Mouse (Mus musculus) forebrain, embryonic 12.5 days (tissue): Measurements from ENCODE around the gene Ppp1r13b. TPM values are rescaled to one million over a fixed set of nuclear protein-coding genes. Genes with fewer than 3 reads are reported as not detected.

ENCODE experiments used
- ATAC-seq: fragments of 200-750 bp; cut with Nextera tagmentation; 2 replicates; pipeline ENCODE4 v1.8.0; 2017; ENCODE audit warnings: moderate TSS enrichment; ENCODE audit not compliant: low FRiP score
- H3K27ac ChIP-seq: fragments of 300-500 bp; sonication (generic); 2 replicates; pipeline ENCODE4 v1.5.1; 2016; ENCODE audit warnings: mild to moderate bottlenecking
- H3K27me3 ChIP-seq: fragments of 300-500 bp; sonication (generic); 2 replicates; pipeline ENCODE4 v1.6.1; 2016; ENCODE audit warnings: mild to moderate bottlenecking
- H3K36me3 ChIP-seq: fragments of 300-500 bp; sonication (generic); replicated peaks from 2 replicates; pipeline ENCODE4 v1.6.1; 2016; ENCODE audit warnings: mild to moderate bottlenecking
- H3K4me1 ChIP-seq: fragments of 300-500 bp; sonication (generic); 2 replicates; pipeline ENCODE4 v1.6.1; 2016
- H3K4me2 ChIP-seq: fragments of 300-500 bp; sonication (generic); 2 replicates; pipeline ENCODE4 v1.6.1; 2016; ENCODE audit warnings: mild to moderate bottlenecking, moderate library complexity
- H3K4me3 ChIP-seq: fragments of 300-500 bp; sonication (generic); replicated peaks from 2 replicates; pipeline ENCODE4 v1.5.1; 2016; ENCODE audit warnings: mild to moderate bottlenecking
- H3K9ac ChIP-seq: fragments of 300-500 bp; sonication (generic); 2 replicates; pipeline ENCODE4 v1.6.1; 2016; ENCODE audit warnings: mild to moderate bottlenecking
- H3K9me3 ChIP-seq: fragments of 300-500 bp; sonication (generic); 2 replicates; pipeline ENCODE4 v1.6.1; 2016
- WGBS: fragments of 180-500 bp; shearing (Covaris S2); methylation state at CpG from one replicate; pipeline ENCODE4 v1.1.7; 2016; 5-methylcytosine and 5-hydroxymethylcytosine counted together
- polyA plus RNA-seq: library from polyadenylated mRNA; unstranded; fragments of >200 nt; fragmentation: Nextera tagmentation; extraction: Ambion mirVana; gene quantifications from 2 replicates; pipeline ENCODE4 v1.2.1, GENCODE M21; 2016

The Ppp1r13b gene
- polyA plus RNA-seq, 1 experiment from 2014 or later: 9.5 TPM

DNA sequence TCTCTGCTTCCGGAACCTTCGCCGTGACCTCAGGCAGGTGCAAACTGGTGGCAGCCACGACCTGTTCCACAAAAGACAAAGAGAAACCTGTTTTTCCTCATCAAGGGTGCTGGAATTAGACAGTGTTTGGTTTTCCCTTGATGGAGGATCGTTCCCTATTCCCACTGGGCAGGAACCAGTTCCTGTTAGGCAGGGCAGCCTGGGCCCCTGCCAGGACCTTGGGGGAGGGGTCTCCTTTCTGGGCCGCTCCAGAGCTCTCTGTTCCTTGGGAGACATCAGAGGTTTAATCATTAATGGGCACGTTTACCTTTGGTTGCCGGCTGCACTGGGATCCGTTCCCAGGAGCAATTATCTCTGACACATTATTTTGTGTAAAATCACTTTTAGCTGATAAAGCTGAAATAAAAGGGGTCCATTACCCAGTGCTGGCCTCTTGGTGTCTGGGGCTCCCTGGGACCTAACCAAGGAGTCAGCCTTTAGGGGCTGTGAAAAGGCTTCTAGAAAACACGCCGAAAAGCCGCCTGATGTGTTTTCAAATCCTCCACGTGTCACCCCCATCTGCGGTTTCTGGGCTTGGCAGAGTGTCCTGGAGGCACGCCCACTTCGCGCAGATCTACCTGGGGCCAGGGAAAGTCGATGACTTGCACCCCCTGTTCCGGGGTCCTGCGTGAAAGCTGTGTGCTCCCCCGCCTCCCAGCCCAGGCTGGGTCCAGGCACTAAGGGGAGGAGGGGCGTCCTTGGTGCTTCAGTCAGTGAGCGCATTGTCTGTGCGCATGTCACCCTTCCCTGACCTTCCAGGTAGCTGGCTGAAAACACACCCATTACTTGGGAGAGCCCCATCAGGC lies 29.0 kb upstream of the Ppp1r13b start:
- H3K4me2 ChIP-seq: no peak overlapping the region
- WGBS: 43% methylated on average over 24 of the region's 24 CpGs
- H3K4me1 ChIP-seq: peaks cover 21% of the 10 kb centered on the region
- no peak overlapping the region for H3K27ac ChIP-seq
- no peaks in the 10 kb centered on the region for H3K9me3 ChIP-seq
- H3K9ac ChIP-seq: no peak overlapping the region
- H3K27me3 ChIP-seq: no peaks in the 10 kb centered on the region; the same call in 1 of the 2 replicates
- no peaks in the 10 kb centered on the region for H3K36me3 ChIP-seq
- peak; percentile 53; the same call in 1 of the 2 replicates for ATAC-seq
- no peak overlapping the region for H3K4me3 ChIP-seq

DNA sequence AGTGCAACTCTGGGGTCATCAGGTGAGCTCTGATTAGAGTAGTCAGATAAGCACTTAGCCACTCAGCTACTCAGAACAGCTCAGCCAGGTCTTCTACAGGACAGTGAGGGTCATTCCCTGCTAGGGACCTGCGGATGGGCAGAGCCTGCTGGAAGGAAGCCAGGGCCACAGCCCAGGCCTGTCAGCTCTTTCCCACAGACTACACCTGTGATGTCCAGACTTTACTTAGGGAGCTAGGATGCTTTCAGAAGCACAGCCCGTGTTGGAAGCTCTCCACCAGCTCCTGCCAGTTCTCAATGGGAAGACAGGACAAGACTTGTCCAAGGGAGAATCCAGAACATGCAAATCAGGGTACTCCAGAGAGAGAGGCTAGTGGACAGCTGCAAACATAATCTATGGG lies 26.1 kb upstream of the Ppp1r13b start:
- H3K27ac ChIP-seq: no peak overlapping the region

DNA sequence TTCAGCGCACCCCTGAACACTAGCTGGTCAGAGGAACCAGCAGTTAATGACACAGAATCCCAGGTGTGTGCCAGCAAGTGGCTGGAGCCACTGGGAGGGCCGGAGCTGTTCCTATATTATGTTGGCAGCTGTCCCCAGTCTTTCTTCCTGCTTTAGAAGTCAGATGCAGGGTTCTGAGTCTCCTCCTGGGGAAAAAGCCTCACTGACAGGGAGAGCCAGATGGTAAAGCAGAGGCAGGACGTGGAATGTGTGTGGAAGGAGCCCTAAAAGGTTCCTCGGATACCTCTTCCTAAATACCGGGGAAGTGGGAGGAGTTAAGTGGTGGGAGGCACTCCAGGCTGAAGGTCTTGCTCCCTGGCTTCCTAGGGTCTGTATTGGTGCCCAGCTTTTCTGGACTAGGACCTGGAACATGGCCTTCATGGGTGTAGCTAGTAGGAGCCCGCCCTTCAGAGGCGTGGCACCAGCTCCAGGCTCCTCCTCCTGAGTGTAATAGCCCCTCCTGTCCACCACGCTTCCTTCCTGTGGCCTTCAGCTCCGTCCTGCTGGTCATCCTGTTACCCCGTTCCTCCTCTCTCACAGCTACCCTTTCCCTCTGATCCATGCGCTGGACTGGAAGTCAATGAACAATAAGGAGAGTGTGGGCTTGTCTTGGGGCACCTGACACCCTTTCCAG lies 25.3 kb upstream of the Ppp1r13b start:
- no peaks in the 10 kb centered on the region; the same call in 1 of the 2 replicates for H3K27me3 ChIP-seq
- ATAC-seq: no peak
- H3K36me3 ChIP-seq: no peaks in the 10 kb centered on the region
- peaks cover 21% of the 10 kb centered on the region for H3K4me1 ChIP-seq
- WGBS: 65% methylated on average over 11 of the region's 11 CpGs
- no peak overlapping the region for H3K9ac ChIP-seq
- H3K9me3 ChIP-seq: no peaks in the 10 kb centered on the region
- no peak overlapping the region for H3K27ac ChIP-seq
- no peak overlapping the region for H3K4me3 ChIP-seq
- no peak overlapping the region for H3K4me2 ChIP-seq

More for the DNA sequence above, 26.1 kb upstream of the Ppp1r13b start:
- Histone ChIP-seq H3K9ac (no peak overlapping the region), H3K27me3 (no peaks in the 10 kb centered on the region; the same call in 1 of the 2 replicates), H3K4me2 (no peak overlapping the region), H3K4me1 (peaks cover 21% of the 10 kb centered on the region), H3K4me3 (no peak overlapping the region), H3K9me3 (no peaks in the 10 kb centered on the region), H3K36me3 (no peaks in the 10 kb centered on the region)
- ATAC-seq: no peak
- 76% methylated on average over 2 of the region's 2 CpGs for WGBS

DNA sequence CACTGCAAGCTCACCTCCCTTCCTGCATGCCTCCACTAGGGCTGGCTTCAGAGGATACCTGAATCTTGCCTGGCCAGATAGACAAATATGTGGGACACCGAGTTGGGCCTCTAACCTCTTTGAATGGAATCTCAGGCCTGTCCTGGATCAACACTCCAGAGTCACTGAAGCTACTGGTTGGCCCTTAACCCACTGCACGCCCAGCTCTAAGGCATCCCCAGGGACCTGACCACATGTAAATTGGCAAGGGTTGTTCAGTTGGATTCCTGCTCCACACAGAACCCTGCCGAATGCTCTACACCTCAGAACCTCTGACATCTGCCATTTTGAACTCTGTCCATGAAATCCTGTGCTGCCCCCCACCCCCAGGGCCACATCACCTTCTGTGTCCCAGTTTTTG lies 24.6 kb upstream of the Ppp1r13b start:
- Histone ChIP-seq H3K9ac (no peak overlapping the region), H3K27ac (no peak overlapping the region), H3K36me3 (no peaks in the 10 kb centered on the region), H3K9me3 (no peaks in the 10 kb centered on the region), H3K4me2 (no peak overlapping the region), H3K27me3 (no peaks in the 10 kb centered on the region; the same call in 1 of the 2 replicates), H3K4me3 (no peak overlapping the region), H3K4me1 (peaks cover 17% of the 10 kb centered on the region)
- ATAC-seq: no peak
- WGBS: 75% methylated on average over 3 of the region's 3 CpGs

DNA sequence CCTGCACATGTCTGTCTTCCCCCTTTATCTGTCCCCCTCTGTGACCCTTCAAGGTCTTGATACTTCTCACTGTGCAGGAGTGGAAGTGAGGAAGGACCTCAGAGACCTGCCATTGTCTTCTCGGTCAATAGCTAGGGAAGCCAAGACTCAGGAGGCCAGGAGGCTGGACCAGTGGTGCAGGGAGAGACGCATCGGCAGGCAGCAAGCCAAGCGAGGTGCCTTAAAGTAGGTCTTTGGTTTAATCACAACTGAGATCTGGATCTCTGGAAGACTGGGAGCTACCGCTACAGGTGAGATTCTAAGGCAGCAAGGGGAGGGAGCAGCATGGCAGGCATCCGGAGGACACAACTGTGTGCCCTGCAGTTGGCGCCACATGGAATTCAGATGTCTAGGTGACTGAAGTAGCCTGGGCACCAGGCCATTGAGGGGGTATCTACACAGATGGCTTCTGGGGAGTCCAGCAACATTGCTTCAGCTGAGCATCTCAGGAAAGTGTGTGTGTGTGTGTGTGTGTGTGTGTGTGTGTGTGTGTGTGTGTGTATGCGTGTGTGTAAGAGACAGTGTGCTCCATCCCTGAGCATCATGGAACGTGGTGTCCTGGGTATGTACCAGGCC lies 23.6 kb upstream of the Ppp1r13b start:
- 89% methylated on average over 9 of the region's 9 CpGs for WGBS
- no peaks in the 10 kb centered on the region for H3K9me3 ChIP-seq
- no peaks in the 10 kb centered on the region for H3K27me3 ChIP-seq
- H3K36me3 ChIP-seq: no peaks in the 10 kb centered on the region
- no peak overlapping the region for H3K27ac ChIP-seq
- no peak overlapping the region for H3K9ac ChIP-seq
- no peak for ATAC-seq
- no peak overlapping the region for H3K4me2 ChIP-seq
- peaks cover 8% of the 10 kb centered on the region for H3K4me1 ChIP-seq
- H3K4me3 ChIP-seq: no peak overlapping the region

GRCm38 (mm10) chr12:111928411-111928966 lies 20.6 kb upstream of the Ppp1r13b start:
- Histone ChIP-seq H3K4me2 (no peak overlapping the region), H3K27me3 (no peaks in the 10 kb centered on the region), H3K36me3 (no peaks in the 10 kb centered on the region), H3K9me3 (no peaks in the 10 kb centered on the region), H3K4me3 (no peak overlapping the region), H3K9ac (no peak overlapping the region), H3K27ac (no peak overlapping the region), H3K4me1 (peaks cover 6% of the 10 kb centered on the region; the same call in 1 of the 2 replicates)
- no peak for ATAC-seq
- WGBS: 87% methylated on average over 18 of the region's 18 CpGs

DNA sequence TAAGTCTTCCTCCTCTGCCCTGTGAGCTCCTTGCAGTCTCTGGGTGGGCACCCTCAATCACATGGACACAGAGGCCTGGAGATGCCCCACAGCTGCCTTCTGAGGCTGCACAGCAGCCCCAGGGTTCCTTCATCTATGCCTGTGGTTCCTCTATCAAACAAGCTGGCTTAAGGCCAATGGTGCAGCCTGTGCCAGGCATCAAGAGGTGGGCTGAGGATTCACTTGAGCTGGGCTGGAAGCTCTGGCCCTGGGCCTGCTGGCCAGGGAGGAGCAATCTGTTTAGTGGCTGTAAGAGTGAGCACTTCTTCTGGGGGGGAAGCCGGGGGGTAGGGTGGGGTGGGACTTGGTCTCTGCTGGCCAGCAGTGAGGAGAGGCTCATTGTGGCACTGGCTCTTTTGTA lies 19.4 kb upstream of the Ppp1r13b start:
- no peak overlapping the region for H3K27ac ChIP-seq

DNA sequence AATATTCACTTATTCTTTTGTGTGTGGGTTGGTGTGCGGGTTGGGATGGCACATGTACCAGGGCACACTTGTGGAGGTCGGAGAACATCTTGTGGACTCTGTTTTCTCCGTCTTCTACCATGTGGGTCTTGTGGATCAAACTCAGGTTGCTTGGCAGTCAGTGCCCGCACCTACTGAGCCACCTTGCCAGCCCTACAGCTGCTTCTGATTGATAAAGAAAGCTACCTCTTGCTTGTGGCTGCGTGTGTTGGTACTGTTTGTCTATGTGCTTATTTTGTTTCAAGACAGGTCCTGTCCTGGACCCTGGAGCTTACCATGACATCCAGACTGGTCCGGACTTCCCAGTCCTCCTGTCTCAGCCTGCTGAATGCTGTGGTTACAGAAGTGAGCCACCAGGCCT lies 15.2 kb upstream of the Ppp1r13b start:
- ATAC-seq: no peak
- no peaks in the 10 kb centered on the region for H3K27me3 ChIP-seq
- no peaks in the 10 kb centered on the region for H3K36me3 ChIP-seq
- no peak overlapping the region for H3K9ac ChIP-seq
- WGBS: 90% methylated on average over 6 of the region's 6 CpGs
- H3K4me3 ChIP-seq: no peak overlapping the region
- H3K4me1 ChIP-seq: no peaks in the 10 kb centered on the region
- H3K27ac ChIP-seq: no peak overlapping the region
- H3K9me3 ChIP-seq: no peaks in the 10 kb centered on the region
- no peak overlapping the region for H3K4me2 ChIP-seq

More for the DNA sequence above, 19.4 kb upstream of the Ppp1r13b start:
- no peak overlapping the region for H3K4me2 ChIP-seq
- H3K9ac ChIP-seq: no peak overlapping the region
- ATAC-seq: no peak
- 91% methylated on average over 1 of the region's 1 CpGs for WGBS
- no peaks in the 10 kb centered on the region for H3K36me3 ChIP-seq
- H3K4me3 ChIP-seq: no peak overlapping the region
- H3K27me3 ChIP-seq: no peaks in the 10 kb centered on the region
- H3K9me3 ChIP-seq: no peaks in the 10 kb centered on the region
- peaks cover 2% of the 10 kb centered on the region; the same call in 1 of the 2 replicates for H3K4me1 ChIP-seq

GRCm38 (mm10) chr12:111920046-111920445 lies 12.1 kb upstream of the Ppp1r13b start:
- Histone ChIP-seq H3K27me3 (no peaks in the 10 kb centered on the region), H3K9me3 (no peaks in the 10 kb centered on the region), H3K9ac (no peak overlapping the region), H3K4me2 (no peak overlapping the region), H3K27ac (no peak overlapping the region), H3K4me1 (peaks cover 8% of the 10 kb centered on the region; the same call in 1 of the 2 replicates), H3K36me3 (no peaks in the 10 kb centered on the region), H3K4me3 (no peak overlapping the region)
- no peak for ATAC-seq
- WGBS: 57% methylated on average over 9 of the region's 9 CpGs

DNA sequence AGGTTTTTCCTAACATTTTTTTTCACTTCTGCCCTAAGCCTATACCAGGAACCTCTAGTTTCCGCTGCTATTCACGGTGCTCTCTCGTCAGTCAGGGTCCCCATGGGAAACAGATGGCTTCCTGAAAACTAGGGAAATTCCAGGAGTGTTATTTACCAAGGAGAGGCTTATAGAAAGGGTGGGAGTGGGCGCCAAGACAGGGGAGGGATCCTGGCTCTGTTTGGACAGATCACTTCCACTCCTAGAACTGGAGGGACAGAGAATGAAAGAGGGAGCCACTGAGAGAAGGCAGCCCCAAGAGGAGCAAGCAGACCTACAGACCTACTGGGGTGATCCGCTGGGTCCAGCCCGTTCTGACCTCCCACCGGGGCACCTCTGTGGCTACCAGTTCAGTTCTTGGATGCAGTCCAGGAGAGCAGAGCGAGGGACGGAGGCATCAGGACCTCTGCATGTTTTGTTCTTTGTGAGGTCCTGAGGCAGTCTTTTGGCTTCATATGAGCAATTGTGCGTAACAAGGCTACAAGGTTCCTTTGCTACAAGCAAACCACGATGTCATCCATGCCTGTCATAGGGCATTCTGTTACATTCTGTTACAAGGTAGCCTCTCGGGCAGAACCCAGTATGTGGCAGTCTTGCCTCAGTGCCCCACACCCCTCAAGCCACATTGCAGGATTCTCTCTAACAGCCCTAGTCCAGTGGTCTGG lies 8.8 kb upstream of the Ppp1r13b start:
- no peak overlapping the region for H3K4me2 ChIP-seq
- H3K27ac ChIP-seq: no peak overlapping the region
- peaks cover 8% of the 10 kb centered on the region; the same call in 1 of the 2 replicates for H3K4me1 ChIP-seq
- H3K9ac ChIP-seq: no peak overlapping the region
- ATAC-seq: no peak
- no peaks in the 10 kb centered on the region for H3K36me3 ChIP-seq
- 70% methylated on average over 12 of the region's 12 CpGs for WGBS
- no peaks in the 10 kb centered on the region for H3K9me3 ChIP-seq
- no peak overlapping the region for H3K4me3 ChIP-seq
- H3K27me3 ChIP-seq: peaks cover 3% of the 10 kb centered on the region; the same call in 1 of the 2 replicates

DNA sequence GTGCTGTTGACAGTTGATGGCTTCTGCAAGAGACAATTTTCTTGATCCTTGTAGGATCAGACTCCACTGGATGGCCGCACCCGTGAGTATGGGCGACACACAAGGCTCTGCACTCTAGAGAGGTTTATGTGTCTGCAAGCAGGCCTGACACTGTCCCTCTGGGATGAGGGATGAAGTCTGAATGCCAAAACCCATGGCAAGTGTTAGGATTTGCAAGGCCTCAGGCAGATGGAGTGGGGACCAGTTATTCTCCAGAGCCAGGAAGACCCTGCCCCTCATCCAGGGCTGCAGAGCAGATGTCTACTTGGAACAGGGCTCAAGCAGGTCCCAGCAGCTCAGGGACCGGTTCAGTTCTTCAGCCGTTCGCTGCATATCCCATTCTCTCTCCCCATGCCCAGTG lies 7.9 kb upstream of the Ppp1r13b start:
- no peak overlapping the region for H3K4me3 ChIP-seq
- no peak overlapping the region for H3K27ac ChIP-seq
- no peaks in the 10 kb centered on the region for H3K9me3 ChIP-seq
- H3K36me3 ChIP-seq: no peaks in the 10 kb centered on the region
- H3K9ac ChIP-seq: no peak overlapping the region
- no peak for ATAC-seq
- 92% methylated on average over 6 of the region's 6 CpGs for WGBS
- peaks cover 8% of the 10 kb centered on the region; the same call in 1 of the 2 replicates for H3K4me1 ChIP-seq
- peaks cover 7% of the 10 kb centered on the region; the same call in 1 of the 2 replicates for H3K27me3 ChIP-seq
- no peak overlapping the region for H3K4me2 ChIP-seq
